Mouse (Mus musculus) telencephalon, adult 2 months (tissue): ENCODE data around the gene Sall4.
A peak's percentile ranks its signal among the peaks of the same experiment; 100 is the strongest.
"Not testable (repeated sequence)": the region's sequence is repeated elsewhere in the genome, so short reads cannot be mapped to it uniquely, and the experiment has no call there.

Experiments used
- DNase-seq: peaks from one replicate; pipeline ENCODE4 v3.0.0-alpha.2; 2011; ENCODE audit warnings: low read depth, low spot score

Gene Sall4

DNA sequence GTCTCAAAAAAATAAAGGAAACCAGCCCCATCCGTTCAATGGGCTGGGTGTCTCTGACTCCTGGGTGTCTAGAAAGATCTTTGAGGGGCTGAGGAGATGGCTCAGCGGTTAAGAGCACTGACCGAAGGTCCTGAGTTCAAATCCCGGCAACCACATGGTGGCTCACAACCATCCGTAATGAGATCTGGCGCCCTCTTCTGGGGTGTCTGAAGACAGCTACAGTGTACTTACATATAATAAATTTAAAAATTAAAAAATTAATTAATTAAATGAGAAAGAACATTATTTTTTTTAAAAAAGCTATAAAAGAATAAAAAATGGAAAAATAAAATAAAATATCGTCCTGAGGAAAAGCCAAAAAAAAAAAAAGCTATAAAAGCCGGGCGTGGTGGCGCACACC lies 23.3 kb downstream of the Sall4 start:
- DNase-seq: not testable (repeated sequence)

DNA sequence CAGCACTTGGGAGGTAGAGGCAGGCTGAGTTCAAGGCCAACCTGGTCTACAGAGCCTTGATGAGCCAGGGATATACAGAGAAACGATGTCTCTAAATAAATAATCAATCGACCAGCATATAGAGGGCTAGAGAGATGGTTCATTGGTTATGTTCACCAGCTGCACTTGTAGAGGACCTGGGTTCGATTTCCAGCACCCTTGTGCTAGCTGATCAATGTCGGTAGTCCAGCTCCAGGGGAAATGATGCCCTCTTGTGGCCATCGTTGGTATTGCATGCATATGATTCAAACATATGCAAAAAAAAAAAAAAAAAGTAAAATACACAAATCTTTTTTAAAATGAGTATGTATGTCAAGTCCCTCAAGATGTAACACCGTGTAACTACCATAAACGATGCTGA lies 25.1 kb downstream of the Sall4 start:
- no peak for DNase-seq

GRCm38 (mm10) chr2:168742059-168742627 lies 25.6 kb downstream of the Sall4 start, which contains the start of gene Atp9a:
TSS of gene Atp9a (minus strand) at chr2:168742409.
- no peak for DNase-seq

GRCm38 (mm10) chr2:168741273-168742058 lies 26.3 kb downstream of the Sall4 start:
- DNase-seq: peak; percentile 77

GRCm38 (mm10) chr2:168740496-168740895 lies 27.2 kb downstream of the Sall4 start:
- DNase-seq: no peak

GRCm38 (mm10) chr2:168738854-168739253 lies 28.9 kb downstream of the Sall4 start:
- DNase-seq: no peak

GRCm38 (mm10) chr2:168737878-168738277 lies 29.9 kb downstream of the Sall4 start:
- no peak for DNase-seq

DNA sequence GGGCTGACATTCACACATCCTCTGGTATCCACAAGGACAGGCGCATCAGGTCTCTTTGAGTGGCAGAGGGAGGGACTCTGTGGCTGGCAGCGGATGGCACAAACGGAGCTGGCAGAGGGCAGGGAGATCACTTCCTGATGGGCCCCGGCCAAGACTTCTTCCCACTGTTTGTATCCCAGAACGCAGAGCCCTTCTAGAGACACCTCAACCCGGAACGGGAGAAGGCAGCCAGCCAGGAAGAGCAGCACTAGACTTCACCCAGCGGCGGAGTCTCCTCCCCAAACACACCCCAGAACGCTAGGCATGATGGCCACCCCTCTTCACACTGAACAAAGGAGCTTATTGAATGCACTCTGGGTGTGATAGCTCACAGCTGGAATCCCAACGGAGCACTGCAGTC lies 33.7 kb downstream of the Sall4 start:
- no peak for DNase-seq

DNA sequence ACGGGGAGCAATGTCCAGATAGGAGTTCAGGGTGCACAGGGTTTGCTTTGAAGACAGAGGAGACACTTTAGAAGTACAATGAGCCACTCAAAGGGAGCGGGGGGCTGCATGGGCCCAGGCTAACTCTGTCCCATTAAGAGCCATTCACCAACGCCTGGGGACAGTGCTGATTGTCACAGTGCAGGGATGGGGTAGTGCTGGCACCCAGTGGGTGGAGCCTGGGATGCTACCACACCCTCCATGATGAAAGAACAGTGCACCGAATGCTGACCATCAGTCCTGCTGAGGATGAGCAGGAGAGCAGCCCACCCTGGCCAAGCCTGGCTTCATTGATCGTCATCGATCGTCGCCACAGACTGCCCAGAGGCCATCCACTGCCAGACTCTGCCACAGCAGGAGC lies 36.5 kb downstream of the Sall4 start:
- no peak for DNase-seq

GRCm38 (mm10) chr2:168729736-168730135 lies 38.0 kb downstream of the Sall4 start:
- DNase-seq: no peak

- no peak for DNase-seq
These were observed 39.7 kb downstream of the Sall4 start for GRCm38 (mm10) chr2:168728045-168728444.

- DNase-seq: no peak
These were observed 41.7 kb downstream of the Sall4 start for GRCm38 (mm10) chr2:168726007-168726406.

DNA sequence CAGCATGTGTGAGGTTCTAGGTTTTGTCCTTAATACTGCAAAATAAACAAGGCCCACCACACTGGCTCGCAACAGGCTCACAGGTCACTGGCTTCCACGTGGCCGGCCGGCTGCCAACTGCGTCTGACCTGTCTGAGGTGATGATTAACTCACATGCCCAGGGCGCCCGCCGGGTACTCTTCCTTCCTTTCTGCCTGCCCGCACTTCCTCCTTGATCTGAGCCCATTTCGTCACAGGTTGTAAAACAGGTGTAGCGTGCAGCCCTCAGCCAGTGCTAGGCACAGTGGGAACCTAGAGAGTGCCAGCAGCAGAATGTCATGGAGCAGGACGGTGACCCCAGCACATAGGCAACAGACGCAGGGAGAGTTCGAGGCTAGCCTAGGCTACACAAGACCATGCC lies 46.4 kb downstream of the Sall4 start:
- no peak for DNase-seq

DNA sequence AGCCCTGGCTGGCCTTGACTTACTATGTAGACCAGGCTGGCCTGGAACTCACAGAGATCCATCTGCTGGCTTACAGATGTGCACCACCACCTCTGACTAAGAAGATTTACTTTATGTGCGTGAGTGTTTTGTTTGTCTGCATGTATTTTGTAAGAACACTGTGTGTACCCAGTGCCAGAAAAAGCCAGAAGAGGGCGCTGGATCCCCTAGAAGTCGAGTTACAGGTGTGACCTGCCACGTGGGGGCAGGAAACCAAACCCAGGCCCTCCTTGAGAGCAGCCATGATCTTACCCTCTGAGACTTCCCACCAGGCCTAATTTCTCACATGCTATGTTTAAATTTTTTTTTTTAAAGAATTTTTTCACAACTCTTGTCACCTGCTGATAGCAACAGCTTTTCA lies 48.0 kb downstream of the Sall4 start:
- no peak for DNase-seq

GRCm38 (mm10) chr2:168718735-168719134 lies 49.0 kb downstream of the Sall4 start:
- DNase-seq: no peak

- no peak for DNase-seq
These were observed 49.5 kb downstream of the Sall4 start for GRCm38 (mm10) chr2:168718267-168718666.

DNA sequence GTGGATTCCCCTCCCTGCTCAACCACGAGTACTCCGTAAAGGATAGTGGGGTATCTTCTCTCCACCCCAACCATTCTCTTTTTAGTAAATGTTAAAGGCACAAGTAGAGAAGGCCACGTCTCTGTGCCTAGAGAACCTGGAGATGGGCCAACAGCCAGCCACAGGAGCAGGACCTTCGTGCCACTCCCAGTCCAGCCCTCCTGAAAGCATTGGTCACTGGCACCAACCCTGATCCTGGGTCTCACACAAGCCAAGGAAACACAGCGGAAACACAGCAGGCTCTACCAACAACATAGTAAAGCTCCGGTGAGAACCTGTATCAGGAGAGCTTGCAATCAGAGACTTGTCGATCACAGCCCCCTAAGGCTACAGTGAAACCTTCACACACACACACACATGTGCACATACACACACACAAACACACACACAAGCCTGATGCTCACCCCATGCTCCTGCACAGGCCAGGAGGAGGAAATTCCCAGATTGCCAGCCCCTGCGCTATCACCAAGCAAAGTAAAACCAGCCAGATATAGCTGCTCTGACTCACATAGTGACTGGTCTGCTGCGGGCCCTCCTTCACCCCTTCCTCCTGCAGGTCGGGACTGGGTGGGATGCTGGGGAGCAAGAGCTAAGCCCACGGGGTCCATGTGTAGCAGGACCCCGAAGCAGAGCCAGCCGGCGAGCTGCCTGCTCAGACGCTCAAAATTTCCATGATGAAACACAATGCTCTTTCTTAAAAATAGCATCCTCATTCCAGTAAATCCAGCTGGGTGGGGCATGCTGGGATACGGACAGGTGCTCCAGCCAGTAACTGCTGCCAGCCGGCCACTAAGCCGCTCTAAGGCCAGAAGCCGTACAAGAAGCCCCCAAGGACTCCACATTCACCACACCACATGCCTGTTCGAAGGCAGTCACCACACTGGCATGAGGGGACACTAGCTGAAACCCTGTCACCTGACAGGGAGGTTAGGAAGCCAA lies 55.3 kb downstream of the Sall4 start:
- DNase-seq: no peak

- no peak for DNase-seq
These were observed 56.8 kb downstream of the Sall4 start for GRCm38 (mm10) chr2:168710979-168711378.

GRCm38 (mm10) chr2:168707766-168708165 lies 60.0 kb downstream of the Sall4 start:
- DNase-seq: no peak

DNA sequence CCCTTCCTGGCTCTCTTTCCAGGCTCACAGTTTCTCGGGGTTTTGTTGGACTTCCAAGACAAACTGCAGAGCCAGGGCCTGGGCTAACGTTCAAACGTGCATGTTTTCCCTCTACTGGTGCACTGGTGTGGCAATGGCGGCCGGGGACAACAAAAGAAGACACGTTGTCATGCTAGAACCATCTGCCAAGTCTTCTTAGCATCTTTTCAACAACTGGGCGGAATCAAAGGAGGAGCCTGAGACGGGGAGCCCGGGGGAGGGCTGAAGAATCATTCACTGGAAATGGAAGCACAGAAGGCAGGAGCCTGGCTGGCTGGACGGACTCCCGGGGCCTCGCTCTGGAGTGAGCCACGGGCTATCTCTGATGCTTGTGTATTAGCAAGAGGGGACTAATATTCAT lies 65.5 kb downstream of the Sall4 start:
- no peak for DNase-seq
